Mouse (Mus musculus): ENCODE results near the gene Plek. TPM values are rescaled to one million over a fixed set of nuclear protein-coding genes. Genes with fewer than 3 reads are reported as not detected.
A peak's percentile ranks its signal among the peaks of the same experiment; 100 is the strongest.

Plek gene
- polyA plus RNA-seq (2015; fragmentation: Nextera tagmentation; extraction: Ambion mirVana) = 1.2 and 1.4 TPM in 2 replicates

DNA sequence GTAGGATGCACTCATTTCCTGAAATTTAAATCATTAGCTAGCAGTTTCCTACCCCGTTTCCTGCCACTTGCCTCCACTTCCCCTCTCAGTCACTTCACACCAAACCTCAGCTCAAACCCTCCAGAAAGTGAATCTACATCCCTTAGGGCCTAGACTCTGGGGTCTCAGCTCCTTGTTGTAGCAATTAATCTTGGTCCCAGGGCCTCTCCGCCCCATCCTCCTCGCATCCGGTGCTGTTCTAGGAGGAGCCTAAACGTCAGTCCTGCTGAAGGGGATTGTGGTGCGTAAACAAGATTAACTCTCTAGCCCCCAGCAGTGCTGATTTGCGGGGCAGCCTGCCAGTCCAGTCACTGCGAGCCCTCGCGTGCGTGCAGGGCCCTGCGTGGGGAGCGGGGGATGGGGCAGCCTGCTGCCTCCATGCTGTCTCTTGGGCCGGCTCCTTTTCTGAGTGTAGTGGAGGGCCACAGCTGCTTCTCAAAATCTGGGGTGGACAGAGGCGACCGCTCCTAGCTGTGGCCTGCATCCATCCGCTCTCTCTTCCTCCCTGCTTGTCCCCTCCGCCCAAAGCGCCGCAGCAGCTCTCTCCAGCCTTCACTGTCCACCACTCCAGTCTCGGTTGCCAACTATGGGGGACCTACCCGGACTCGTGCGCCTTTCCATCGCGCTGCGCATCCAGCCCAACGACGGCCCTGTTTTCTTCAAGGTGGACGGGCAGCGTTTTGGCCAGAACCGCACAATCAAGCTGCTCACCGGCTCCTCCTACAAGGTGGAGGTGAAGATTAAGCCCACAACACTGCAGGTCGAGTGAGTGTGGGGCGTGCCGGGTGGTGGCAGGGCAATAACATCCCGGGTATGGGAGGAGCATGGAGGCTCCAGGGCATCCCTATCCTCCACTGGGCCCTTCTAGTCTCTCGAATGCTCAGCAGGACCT lies at the start of gene Plek, which contains the start of gene Cnrip1:
Gene Plek, minus strand, starts transcription at position 837 of the 931 bp plus-strand sequence.
Gene Cnrip1, plus strand, starts transcription at position 42 of the 931 bp plus-strand sequence.
- ATAC-seq (replicated peaks; ENCODE audit: low FRiP score, low read depth) (peak; percentile 92), DNase-seq (ENCODE audit: low spot score) (peak; percentile 90)
- Histone ChIP-seq H3K27me3 (ENCODE audit: insufficient read depth, low read length) (no peaks in the 10 kb centered on the region), H3K36me3 (ENCODE audit: insufficient read depth, low read length) (no peaks in the 10 kb centered on the region), H3K27ac (peak within 1 kb of the TSS; percentile 73), H3K4me3 (replicated peaks; ENCODE audit: low read depth, low read length) (peak within 1 kb of the TSS; percentile 54), H3K4me2 (ENCODE audit: low read length) (peak within 1 kb of the TSS; percentile 67), H3K9me3 (replicated peaks; ENCODE audit: low read length) (no peaks in the 10 kb centered on the region), H3K9ac (ENCODE audit: low read depth, low read length) (peak within 1 kb of the TSS; percentile 67), H3K4me1 (replicated peaks; ENCODE audit: insufficient read depth, low read length) (peaks cover 7% of the 10 kb centered on the region)
- under 1% methylated on average over 38 of the region's 38 CpGs for WGBS
- no peak for TF ChIP-seq CTCF (IDR thresholded peaks at IDR 0.05; ENCODE audit: low read depth)

DNA sequence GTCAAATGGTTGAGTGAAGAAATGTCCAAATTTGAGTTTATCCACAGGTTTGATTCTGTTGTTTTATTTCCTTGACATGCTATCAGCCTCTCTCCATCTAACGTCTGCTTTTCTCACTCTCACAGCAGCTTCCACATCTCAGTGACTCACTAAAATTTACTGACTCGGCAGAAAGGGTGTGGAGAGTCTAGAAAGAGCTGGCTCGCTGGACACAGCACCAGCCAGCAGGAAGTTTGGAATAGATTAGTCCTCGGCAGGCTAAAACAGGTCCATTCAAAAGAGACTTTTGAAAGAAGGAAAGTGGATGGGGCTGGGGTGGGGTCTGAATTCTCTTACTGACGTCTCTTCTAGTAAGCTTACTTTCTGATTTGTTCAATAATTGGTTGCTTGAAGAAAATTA lies 33.9 kb upstream of the Plek start:
- H3K9me3 ChIP-seq (replicated peaks; ENCODE audit: low read length) = no peaks in the 10 kb centered on the region
- no peaks in the 10 kb centered on the region for H3K36me3 ChIP-seq (ENCODE audit: insufficient read depth, low read length)
- no peak overlapping the region for H3K27ac ChIP-seq
- TF ChIP-seq CTCF (IDR thresholded peaks at IDR 0.05; ENCODE audit: low read depth) = no peak
- no peaks in the 10 kb centered on the region for H3K27me3 ChIP-seq (ENCODE audit: insufficient read depth, low read length)
- no peak; the same call in 1 of the 2 replicates for ATAC-seq (replicated peaks; ENCODE audit: low FRiP score, low read depth)
- no peak overlapping the region for H3K9ac ChIP-seq (ENCODE audit: low read depth, low read length)
- peak; percentile 32 for DNase-seq (ENCODE audit: low spot score)
- H3K4me3 ChIP-seq (replicated peaks; ENCODE audit: low read depth, low read length) = no peak overlapping the region
- no peaks in the 10 kb centered on the region for H3K4me1 ChIP-seq (replicated peaks; ENCODE audit: insufficient read depth, low read length)
- H3K4me2 ChIP-seq (ENCODE audit: low read length) = no peak overlapping the region
- 4% methylated on average over 5 of the region's 5 CpGs for WGBS

DNA sequence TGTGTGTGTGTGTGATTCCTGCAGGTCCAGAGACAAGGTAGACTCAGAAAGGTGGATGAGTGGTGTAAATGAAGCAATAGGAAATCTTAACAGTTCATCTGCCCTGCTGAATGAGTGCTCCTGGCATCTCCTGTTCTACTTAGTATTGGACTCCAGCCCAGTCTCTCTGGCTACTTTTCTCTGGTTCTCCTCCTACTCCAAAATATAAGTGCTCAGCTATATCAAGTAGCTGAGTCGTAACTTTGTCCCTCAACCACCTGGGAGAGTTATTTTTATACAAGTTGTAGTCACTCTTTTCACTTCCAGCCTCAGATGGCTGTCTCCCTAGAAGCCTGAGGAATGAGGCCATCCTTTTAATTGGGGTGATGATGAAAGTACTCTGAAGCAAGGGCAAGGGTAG lies 31.7 kb upstream of the Plek start:
- WGBS = 31% methylated on average over 1 of the region's 1 CpGs
- TF ChIP-seq CTCF (IDR thresholded peaks at IDR 0.05; ENCODE audit: low read depth) = no peak
- Histone ChIP-seq H3K27ac (no peak overlapping the region), H3K4me3 (replicated peaks; ENCODE audit: low read depth, low read length) (no peak overlapping the region), H3K4me1 (replicated peaks; ENCODE audit: insufficient read depth, low read length) (no peaks in the 10 kb centered on the region), H3K36me3 (ENCODE audit: insufficient read depth, low read length) (no peaks in the 10 kb centered on the region), H3K27me3 (ENCODE audit: insufficient read depth, low read length) (no peaks in the 10 kb centered on the region), H3K9me3 (replicated peaks; ENCODE audit: low read length) (no peaks in the 10 kb centered on the region), H3K4me2 (ENCODE audit: low read length) (no peak overlapping the region), H3K9ac (ENCODE audit: low read depth, low read length) (no peak overlapping the region)
- DNase-seq (ENCODE audit: low spot score) (peak; percentile 21), ATAC-seq (replicated peaks; ENCODE audit: low FRiP score, low read depth) (no peak)

DNA sequence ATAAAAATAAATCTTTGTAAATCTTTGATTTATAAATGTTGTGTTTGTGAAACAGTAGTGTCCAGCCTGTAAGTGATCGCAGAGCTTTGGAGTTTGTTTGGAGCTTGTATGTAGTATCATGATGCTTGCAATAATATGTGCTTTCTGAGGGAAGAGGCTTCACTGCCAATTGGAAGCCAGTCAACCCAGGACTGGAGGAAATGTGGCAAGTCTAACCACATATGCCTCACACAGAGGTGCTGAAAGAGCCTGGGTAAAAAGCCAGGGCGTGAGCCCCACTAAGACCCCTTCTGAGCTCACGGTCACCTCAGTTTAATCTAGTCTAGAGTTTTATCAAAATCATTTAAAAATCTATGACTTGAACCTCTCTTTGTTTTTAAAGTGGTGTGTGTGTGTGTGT lies 31.3 kb upstream of the Plek start:
- ATAC-seq (replicated peaks; ENCODE audit: low FRiP score, low read depth) (no peak), DNase-seq (ENCODE audit: low spot score) (no peak)
- Histone ChIP-seq H3K9ac (ENCODE audit: low read depth, low read length) (no peak overlapping the region), H3K4me1 (replicated peaks; ENCODE audit: insufficient read depth, low read length) (no peaks in the 10 kb centered on the region), H3K4me2 (ENCODE audit: low read length) (no peak overlapping the region), H3K27me3 (ENCODE audit: insufficient read depth, low read length) (no peaks in the 10 kb centered on the region), H3K9me3 (replicated peaks; ENCODE audit: low read length) (no peaks in the 10 kb centered on the region), H3K4me3 (replicated peaks; ENCODE audit: low read depth, low read length) (no peak overlapping the region), H3K36me3 (ENCODE audit: insufficient read depth, low read length) (no peaks in the 10 kb centered on the region), H3K27ac (no peak overlapping the region)
- no peak for TF ChIP-seq CTCF (IDR thresholded peaks at IDR 0.05; ENCODE audit: low read depth)
- 81% methylated on average over 3 of the region's 3 CpGs for WGBS

DNA sequence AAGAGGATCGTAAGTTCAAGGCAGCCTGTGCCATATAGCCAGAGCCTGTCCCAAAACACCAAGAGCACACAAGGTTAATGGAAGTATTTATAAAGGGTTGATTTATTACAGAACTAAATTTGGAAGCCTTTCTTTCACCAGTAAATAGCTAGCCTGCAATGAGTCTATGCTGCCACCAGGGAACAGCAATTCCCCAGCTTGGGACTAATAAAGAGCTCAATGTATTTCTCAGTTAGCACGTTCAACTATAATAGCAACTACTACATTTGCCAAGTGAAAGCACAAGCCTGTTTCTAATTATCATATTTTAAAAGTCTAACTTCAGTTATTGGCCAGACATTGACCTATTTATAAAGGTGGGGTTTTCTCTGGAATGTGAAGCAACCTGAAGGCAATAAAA lies 30.8 kb upstream of the Plek start:
- Histone ChIP-seq H3K9me3 (replicated peaks; ENCODE audit: low read length) (no peaks in the 10 kb centered on the region), H3K36me3 (ENCODE audit: insufficient read depth, low read length) (no peaks in the 10 kb centered on the region), H3K4me2 (ENCODE audit: low read length) (no peak overlapping the region), H3K9ac (ENCODE audit: low read depth, low read length) (no peak overlapping the region), H3K4me3 (replicated peaks; ENCODE audit: low read depth, low read length) (no peak overlapping the region), H3K4me1 (replicated peaks; ENCODE audit: insufficient read depth, low read length) (no peaks in the 10 kb centered on the region), H3K27ac (no peak overlapping the region), H3K27me3 (ENCODE audit: insufficient read depth, low read length) (no peaks in the 10 kb centered on the region)
- DNase-seq (ENCODE audit: low spot score) (peak; percentile 84), ATAC-seq (replicated peaks; ENCODE audit: low FRiP score, low read depth) (0 out of 2 replicates have a peak, but pooled peaks have one; percentile 40)
- TF ChIP-seq CTCF (IDR thresholded peaks at IDR 0.05; ENCODE audit: low read depth) = peak; percentile 87
- 30% methylated on average over 2 of the region's 2 CpGs for WGBS

DNA sequence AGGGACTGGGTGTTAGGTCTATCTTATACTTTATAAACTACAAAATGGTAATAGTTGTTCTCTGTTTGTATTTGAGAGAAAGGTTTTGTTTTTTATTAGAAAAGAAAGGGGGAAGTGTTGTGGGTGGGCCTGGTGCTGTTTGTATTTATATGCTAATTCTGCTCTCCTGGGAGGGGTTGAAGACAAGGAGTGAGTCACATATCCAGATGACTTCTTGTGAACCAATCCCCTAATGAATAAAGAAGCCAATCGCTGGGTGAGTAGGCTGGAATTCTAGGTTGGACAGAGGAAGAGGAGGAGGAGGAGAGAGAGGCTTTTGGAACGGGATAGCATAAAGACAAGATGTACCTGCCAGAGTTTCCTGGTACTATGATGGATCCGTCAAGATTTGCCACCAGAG lies 29.9 kb upstream of the Plek start:
- 51% methylated on average over 3 of the region's 3 CpGs for WGBS

More for the DNA sequence above, 29.9 kb upstream of the Plek start:
- Histone ChIP-seq H3K9ac (ENCODE audit: low read depth, low read length) (no peak overlapping the region), H3K36me3 (ENCODE audit: insufficient read depth, low read length) (no peaks in the 10 kb centered on the region), H3K4me1 (replicated peaks; ENCODE audit: insufficient read depth, low read length) (no peaks in the 10 kb centered on the region), H3K9me3 (replicated peaks; ENCODE audit: low read length) (no peaks in the 10 kb centered on the region), H3K4me3 (replicated peaks; ENCODE audit: low read depth, low read length) (no peak overlapping the region), H3K27ac (no peak overlapping the region), H3K27me3 (ENCODE audit: insufficient read depth, low read length) (no peaks in the 10 kb centered on the region), H3K4me2 (ENCODE audit: low read length) (no peak overlapping the region)
- no peak for TF ChIP-seq CTCF (IDR thresholded peaks at IDR 0.05; ENCODE audit: low read depth)
- DNase-seq (ENCODE audit: low spot score) = no peak
- no peak for ATAC-seq (replicated peaks; ENCODE audit: low FRiP score, low read depth)

All from kidney, postnatal 0 days (tissue).